Mouse (Mus musculus): ENCODE data around the gene Hist1h4b.

- no peak for TF ChIP-seq CEBPB (IDR thresholded peaks at IDR 0.05; ENCODE audit: insufficient read depth, poor library complexity, severe bottlenecking)
- no peak for TF ChIP-seq POLR2AphosphoS2 (IDR thresholded peaks at IDR 0.05; ENCODE audit: insufficient read length, low read depth)
- no peak for TF ChIP-seq MAX (IDR thresholded peaks at IDR 0.05; ENCODE audit: low read depth)
- TF ChIP-seq POLR2A (IDR thresholded peaks at IDR 0.05; ENCODE audit: insufficient read length, low read depth): no peak
- no peak for TF ChIP-seq E2F4 (IDR thresholded peaks at IDR 0.05; ENCODE audit: insufficient read depth)
- TF ChIP-seq TCF12 (IDR thresholded peaks at IDR 0.05; ENCODE audit: insufficient read depth, poor library complexity, severe bottlenecking): no peak
- TF ChIP-seq TCF3 (IDR thresholded peaks at IDR 0.05; ENCODE audit: insufficient read length, low read depth): no peak
- TF ChIP-seq MYOD1 (IDR thresholded peaks at IDR 0.05; ENCODE audit: control insufficient read depth in 1 of 3, insufficient read length in 2 of 3, low read depth in 2 of 3): no peak
- no peak for TF ChIP-seq REST (IDR thresholded peaks at IDR 0.05; ENCODE audit: insufficient read depth, insufficient read length)
Observed at GRCm38 (mm10) chr13:23743215-23743614, 13.6 kb upstream of the Hist1h4b start.

Data from myocyte (in vitro differentiated cells).